Mouse (Mus musculus) liver, embryonic 11.5 days (tissue): Measurements from ENCODE around the gene Inpp4b. TPM values are rescaled to one million over a fixed set of nuclear protein-coding genes. Genes with fewer than 3 reads are reported as not detected.

Source experiments
- ATAC-seq: fragments of 200-750 bp; cut with Nextera tagmentation; replicated peaks from 2 replicates; pipeline ENCODE4 v1.8.0; 2017; ENCODE audit warnings: moderate number of reproducible peaks, mild to moderate bottlenecking, moderate TSS enrichment, moderate library complexity; ENCODE audit not compliant: low FRiP score
- DNase-seq: peaks from one replicate; pipeline ENCODE4 v3.0.0-alpha.2; 2017; ENCODE audit warnings: low spot score
- H3K27ac ChIP-seq: fragments of 300-500 bp; sonication (generic); 2 replicates; pipeline ENCODE4 v1.5.1; 2014; ENCODE audit warnings: mild to moderate bottlenecking, low read depth, low read length, control low read depth
- H3K27me3 ChIP-seq: fragments of 300-500 bp; sonication (generic); replicated peaks from 2 replicates; pipeline ENCODE4 v1.6.1; 2014; ENCODE audit warnings: low read length, mixed read lengths; ENCODE audit not compliant: control insufficient read depth, insufficient read depth
- H3K36me3 ChIP-seq: fragments of 300-500 bp; sonication (generic); 2 replicates; pipeline ENCODE4 v1.6.1; 2014; ENCODE audit warnings: mild to moderate bottlenecking, low read length, moderate library complexity, mixed read lengths; ENCODE audit not compliant: control insufficient read depth, insufficient read depth
- H3K4me1 ChIP-seq: fragments of 300-500 bp; sonication (generic); replicated peaks from 2 replicates; pipeline ENCODE4 v1.6.1; 2014; ENCODE audit warnings: low read length, mixed read lengths; ENCODE audit not compliant: control insufficient read depth, insufficient read depth
- H3K4me2 ChIP-seq: fragments of 300-500 bp; sonication (generic); 2 replicates; pipeline ENCODE4 v1.6.1; 2014; ENCODE audit warnings: mild to moderate bottlenecking, control low read depth, moderate library complexity
- H3K4me3 ChIP-seq: fragments of 300-500 bp; sonication (generic); 2 replicates; pipeline ENCODE4 v1.5.1; 2014; ENCODE audit warnings: low read depth, low read length, control low read depth
- H3K9ac ChIP-seq: fragments of 300-500 bp; sonication (generic); 2 replicates; pipeline ENCODE4 v1.6.1; 2014; ENCODE audit warnings: low read depth, low read length, control low read depth
- H3K9me3 ChIP-seq: fragments of 300-500 bp; sonication (generic); 2 replicates; pipeline ENCODE4 v1.6.1; 2016; ENCODE audit warnings: low read length, inconsistent platforms, mixed read lengths; ENCODE audit not compliant: control insufficient read depth
- WGBS: fragments of 180-500 bp; shearing (Covaris S2); extraction: QIAGEN DNeasy Blood & Tissue Kit; methylation state at CpG from one replicate; pipeline ENCODE4 v1.1.7; 2014; 5-methylcytosine and 5-hydroxymethylcytosine counted together
- polyA plus RNA-seq: library from polyadenylated mRNA; unstranded; fragments of >200 nt; fragmentation: Nextera tagmentation; extraction: Ambion mirVana; gene quantifications from 2 replicates; pipeline ENCODE4 v1.2.1, GENCODE M21; 2014

Inpp4b gene
- polyA plus RNA-seq, 1 experiment from 2014 or later = 3.9 TPM

GRCm38 (mm10) chr8:81849976-81850375 is 507.6 kb downstream of the Inpp4b start:
- 82% methylated on average over 1 of the region's 1 CpGs for WGBS
- DNase-seq (no peak), ATAC-seq (no peak)

GRCm38 (mm10) chr8:81853184-81853583 is 510.8 kb downstream of the Inpp4b start:
- Histone ChIP-seq H3K9me3 (no peaks in the 10 kb centered on the region), H3K4me2 (no peak overlapping the region), H3K4me3 (no peak overlapping the region), H3K27ac (no peak overlapping the region), H3K9ac (no peak overlapping the region), H3K4me1 (no peaks in the 10 kb centered on the region), H3K27me3 (no peaks in the 10 kb centered on the region), H3K36me3 (no peaks in the 10 kb centered on the region)
- no peak for ATAC-seq
- DNase-seq = no peak
- 76% methylated on average over 4 of the region's 4 CpGs for WGBS

More at GRCm38 (mm10) chr8:81849976-81850375, 507.6 kb downstream of the Inpp4b start:
- no peaks in the 10 kb centered on the region for H3K36me3 ChIP-seq
- no peak overlapping the region for H3K4me2 ChIP-seq
- no peak overlapping the region for H3K4me3 ChIP-seq
- H3K9ac ChIP-seq = no peak overlapping the region
- no peaks in the 10 kb centered on the region for H3K4me1 ChIP-seq
- no peaks in the 10 kb centered on the region for H3K9me3 ChIP-seq
- H3K27me3 ChIP-seq = no peaks in the 10 kb centered on the region
- H3K27ac ChIP-seq = no peak overlapping the region

GRCm38 (mm10) chr8:81854543-81854942 is 512.2 kb downstream of the Inpp4b start:
- H3K27ac ChIP-seq = no peak overlapping the region
- H3K27me3 ChIP-seq = no peaks in the 10 kb centered on the region
- 74% methylated on average over 8 of the region's 8 CpGs for WGBS
- no peaks in the 10 kb centered on the region for H3K9me3 ChIP-seq
- ATAC-seq (no peak), DNase-seq (no peak)
- no peaks in the 10 kb centered on the region for H3K36me3 ChIP-seq
- no peaks in the 10 kb centered on the region for H3K4me1 ChIP-seq
- H3K4me2 ChIP-seq = no peak overlapping the region
- H3K4me3 ChIP-seq = no peak overlapping the region
- no peak overlapping the region for H3K9ac ChIP-seq

- no peak overlapping the region for H3K9ac ChIP-seq
- DNase-seq (no peak), ATAC-seq (no peak)
- H3K27me3 ChIP-seq = no peaks in the 10 kb centered on the region
- no peak overlapping the region for H3K27ac ChIP-seq
- H3K36me3 ChIP-seq = no peaks in the 10 kb centered on the region
- WGBS = 83% methylated on average over 1 of the region's 1 CpGs
- H3K9me3 ChIP-seq = no peaks in the 10 kb centered on the region
- no peak overlapping the region for H3K4me2 ChIP-seq
- no peaks in the 10 kb centered on the region for H3K4me1 ChIP-seq
- no peak overlapping the region for H3K4me3 ChIP-seq
Observed at GRCm38 (mm10) chr8:81855009-81855408, 512.7 kb downstream of the Inpp4b start.

GRCm38 (mm10) chr8:81856120-81856519 is 513.8 kb downstream of the Inpp4b start:
- H3K9ac ChIP-seq = no peak overlapping the region
- no peak overlapping the region for H3K4me3 ChIP-seq
- no peak overlapping the region for H3K27ac ChIP-seq
- ATAC-seq (no peak), DNase-seq (no peak)
- H3K36me3 ChIP-seq = no peaks in the 10 kb centered on the region
- H3K27me3 ChIP-seq = no peaks in the 10 kb centered on the region
- WGBS = 66% methylated on average over 4 of the region's 4 CpGs
- no peak overlapping the region for H3K4me2 ChIP-seq
- H3K4me1 ChIP-seq = no peaks in the 10 kb centered on the region
- no peaks in the 10 kb centered on the region for H3K9me3 ChIP-seq

GRCm38 (mm10) chr8:81856608-81857007 is 514.3 kb downstream of the Inpp4b start:
- ATAC-seq = no peak
- H3K36me3 ChIP-seq = no peaks in the 10 kb centered on the region
- WGBS = 78% methylated on average over 6 of the region's 6 CpGs
- no peak overlapping the region for H3K4me3 ChIP-seq
- no peaks in the 10 kb centered on the region for H3K27me3 ChIP-seq
- H3K9ac ChIP-seq = no peak overlapping the region
- DNase-seq = no peak
- no peaks in the 10 kb centered on the region for H3K4me1 ChIP-seq
- no peak overlapping the region for H3K4me2 ChIP-seq
- no peak overlapping the region for H3K27ac ChIP-seq
- no peaks in the 10 kb centered on the region for H3K9me3 ChIP-seq

GRCm38 (mm10) chr8:81858393-81858792 is 516.0 kb downstream of the Inpp4b start:
- Histone ChIP-seq H3K27ac (no peak overlapping the region), H3K36me3 (no peaks in the 10 kb centered on the region), H3K4me3 (no peak overlapping the region), H3K27me3 (no peaks in the 10 kb centered on the region), H3K9me3 (no peaks in the 10 kb centered on the region), H3K9ac (no peak overlapping the region), H3K4me2 (no peak overlapping the region), H3K4me1 (no peaks in the 10 kb centered on the region)
- WGBS = 89% methylated on average over 4 of the region's 4 CpGs
- DNase-seq = no peak
- no peak for ATAC-seq

GRCm38 (mm10) chr8:81859805-81860204 is 517.4 kb downstream of the Inpp4b start:
- Histone ChIP-seq H3K9ac (no peak overlapping the region), H3K4me1 (no peaks in the 10 kb centered on the region), H3K27me3 (no peaks in the 10 kb centered on the region), H3K9me3 (no peaks in the 10 kb centered on the region), H3K4me2 (no peak overlapping the region), H3K36me3 (no peaks in the 10 kb centered on the region), H3K4me3 (no peak overlapping the region), H3K27ac (no peak overlapping the region)
- DNase-seq (no peak), ATAC-seq (no peak)
- WGBS = 77% methylated on average over 1 of the region's 1 CpGs

GRCm38 (mm10) chr8:81861311-81861710 is 519.0 kb downstream of the Inpp4b start:
- DNase-seq (no peak), ATAC-seq (no peak)
- no peaks in the 10 kb centered on the region for H3K36me3 ChIP-seq
- H3K27me3 ChIP-seq = no peaks in the 10 kb centered on the region
- no peaks in the 10 kb centered on the region for H3K9me3 ChIP-seq
- 87% methylated on average over 8 of the region's 8 CpGs for WGBS
- H3K4me1 ChIP-seq = no peaks in the 10 kb centered on the region
- H3K4me3 ChIP-seq = no peak overlapping the region
- no peak overlapping the region for H3K27ac ChIP-seq
- no peak overlapping the region for H3K9ac ChIP-seq
- no peak overlapping the region for H3K4me2 ChIP-seq
